In genomic region chr3:156305064-156305463, GRCm38 (mm10) we compare ENCODE assay signal across 19 mouse cellular contexts.
DNase-seq lines count a peak whose midpoint lies in the region; ATAC-seq lines count a peak whose summit lies in the region.
"Had no signal": no experiment of that assay in that cellular context is flagged by ENCODE, and none has a peak within 500 bp of the region (broad histone marks: within the 10 kb centered on the region; RNA-seq: fewer than 3 reads in every experiment).

No protein-coding gene starts in this region.

- no peaks in the 10 kb centered on the region for H3K27me3 ChIP-seq in kidney, embryonic 15.5 days
- H3K27me3 ChIP-seq: embryonic facial prominence, embryonic 15.5 days had no signal

- no peaks in the 10 kb centered on the region for H3K4me1 ChIP-seq in kidney, embryonic 15.5 days
- H3K4me1 ChIP-seq: embryonic facial prominence, embryonic 15.5 days; heart, embryonic 10.5 days had no signal

- no peak for ATAC-seq in kidney, embryonic 15.5 days (replicated peaks; ENCODE audit: low FRiP score)

- DNase-seq in cerebellum, postnatal 14 days = peak; percentile 41 to 43
- DNase-seq in cerebellum, adult 9-11 months = no peak
- no peak for DNase-seq in kidney, adult 11 months
- peak; percentile 3 for DNase-seq in right cerebral cortex, postnatal 4 days
- DNase-seq in right cerebral cortex, postnatal 14 days = no peak
- no peak for DNase-seq in thymus, postnatal 4 days
- no peak for DNase-seq in adrenal gland, adult 2 months
- DNase-seq: adrenal gland, adult 8-10 months; cerebellum, adult 11 months; gastrocnemius, postnatal 10 days; heart, postnatal 14 days; kidney, postnatal 14 days; lung, postnatal 10 days; spleen, adult 18-20 months; thymus, adult 18-20 months had no signal

- no peaks in the 10 kb centered on the region for H3K9me3 ChIP-seq in kidney, embryonic 15.5 days (replicated peaks)
- H3K9me3 ChIP-seq: embryonic facial prominence, embryonic 15.5 days; heart, embryonic 10.5 days had no signal

- no peaks in the 10 kb centered on the region for H3K36me3 ChIP-seq in kidney, embryonic 15.5 days
- H3K36me3 ChIP-seq: embryonic facial prominence, embryonic 15.5 days; heart, embryonic 10.5 days had no signal

- no peak overlapping the region for H3K4me2 ChIP-seq in kidney, embryonic 15.5 days
- H3K4me2 ChIP-seq: embryonic facial prominence, embryonic 15.5 days had no signal

- H3K4me3 ChIP-seq in kidney, embryonic 15.5 days (replicated peaks) = no peak overlapping the region
- H3K4me3 ChIP-seq: embryonic facial prominence, embryonic 15.5 days; heart, embryonic 10.5 days; myocyte had no signal

- no peak overlapping the region for H3K9ac ChIP-seq in kidney, embryonic 15.5 days
- H3K9ac ChIP-seq: embryonic facial prominence, embryonic 15.5 days had no signal

- 0 out of 2 replicates have a peak overlapping the region, but pooled peaks have one; percentile 13 for H3K27ac ChIP-seq in kidney, embryonic 15.5 days
- H3K27ac ChIP-seq: embryonic facial prominence, embryonic 15.5 days; heart, embryonic 10.5 days had no signal

Comparison
In these comparisons a context has a peak if more than half of its experiments do, and no peak if none do; other contexts are left out.
1. DNase-seq: peak in cerebellum, postnatal 14 days (2 of 2) and right cerebral cortex, postnatal 4 days (single experiment); none in cerebellum, adult 9-11 months (single experiment), kidney, adult 11 months (single experiment), right cerebral cortex, postnatal 14 days (single experiment), thymus, postnatal 4 days (single experiment) and adrenal gland, adult 2 months (single experiment).